Mouse (Mus musculus): ENCODE results near the gene Ak3.

Ak3 gene

DNA sequence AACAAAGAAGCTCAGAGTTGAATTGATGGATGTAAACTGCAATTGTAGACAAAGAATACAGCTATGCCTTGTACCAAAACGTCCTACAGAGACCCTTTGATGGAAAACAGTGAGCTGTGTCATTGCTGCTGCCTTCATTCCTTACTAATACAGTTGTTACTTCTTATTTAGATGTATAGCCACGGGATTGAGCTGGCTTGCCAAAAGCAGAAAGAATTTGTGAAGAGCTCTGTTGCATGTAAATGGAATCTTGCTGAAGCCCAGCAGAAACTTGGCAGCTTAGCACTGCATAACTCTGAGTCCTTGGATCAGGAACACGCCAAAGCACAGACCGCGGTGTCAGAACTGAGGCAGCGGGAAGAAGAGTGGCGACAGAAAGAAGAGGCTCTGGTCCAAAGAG lies 52.9 kb downstream of the Ak3 start:
- DNase-seq (ENCODE audit: low spot score) = no peak

DNA sequence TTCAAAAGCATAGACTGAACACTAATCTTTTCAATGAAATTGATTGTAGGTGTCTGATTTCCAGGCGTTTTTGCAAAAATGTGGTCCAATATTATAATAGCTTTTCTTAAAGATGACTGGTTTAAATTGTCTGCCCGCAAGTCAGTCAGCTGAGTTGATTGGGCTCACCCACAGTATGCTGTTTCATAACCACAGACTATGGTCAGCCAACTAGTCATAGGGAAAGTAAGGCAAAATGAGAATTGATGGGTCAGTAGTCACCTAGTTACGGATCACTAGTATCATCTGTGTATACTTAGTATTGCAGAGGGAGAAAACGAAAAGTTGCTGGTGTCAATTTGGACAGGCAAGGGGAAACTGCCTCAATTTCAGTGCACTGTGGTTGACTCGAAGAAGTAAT lies 56.4 kb downstream of the Ak3 start:
- DNase-seq (ENCODE audit: low spot score) = no peak

DNA sequence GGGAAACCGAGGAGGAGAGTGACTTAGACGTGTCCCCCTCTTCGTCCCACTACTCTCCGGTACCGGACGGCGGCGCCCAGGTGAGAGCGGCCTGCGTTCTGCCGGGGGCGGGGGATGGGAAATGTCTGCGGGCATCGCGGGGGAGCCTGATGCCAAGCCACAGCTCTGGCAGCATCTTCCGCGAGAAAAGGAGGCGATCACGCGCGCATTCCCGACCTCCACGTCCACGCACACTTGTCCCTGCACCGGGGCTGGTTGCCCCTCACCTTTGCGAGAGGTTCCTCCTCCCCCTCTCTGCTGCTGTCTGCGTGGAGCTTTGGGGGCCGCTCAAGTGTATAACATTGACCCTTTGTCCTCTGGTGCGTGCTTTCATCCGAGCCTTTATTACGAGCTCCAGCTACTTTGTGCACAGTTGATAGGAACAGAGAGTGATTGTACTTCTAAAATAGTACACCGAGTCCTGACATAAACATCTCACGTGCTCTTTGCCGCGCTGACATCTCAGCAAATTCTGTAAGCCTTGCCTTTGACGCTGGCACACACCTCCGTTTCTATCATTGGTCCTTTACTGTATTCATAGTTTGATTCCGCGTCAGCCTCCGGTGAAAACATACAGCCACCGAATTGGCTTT lies 57.1 kb downstream of the Ak3 start:
- DNase-seq (ENCODE audit: low spot score) = no peak

DNA sequence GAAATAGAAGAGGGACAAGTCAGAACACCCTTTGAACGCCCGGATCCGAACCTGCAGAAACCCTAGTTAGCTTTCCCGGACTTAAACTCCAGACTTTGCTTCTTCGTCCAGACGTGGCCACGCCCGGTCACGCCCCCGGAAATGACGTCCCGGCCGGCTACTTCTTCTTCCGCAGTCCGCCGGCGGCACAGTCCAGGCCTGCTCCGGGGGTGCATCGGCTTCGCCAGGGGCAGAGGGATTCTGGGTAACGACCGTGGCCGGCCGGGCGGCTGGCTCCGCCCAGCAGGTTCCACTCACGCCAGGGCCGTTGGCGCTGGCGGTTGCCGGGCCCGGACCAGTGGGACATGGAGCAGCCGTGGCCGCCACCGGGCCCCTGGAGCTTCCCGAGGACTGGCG lies 57.6 kb downstream of the Ak3 start, which contains the start of gene Cdc37l1:
Cdc37l1 (plus strand) TSS at position 159 of the 396 bp plus-strand sequence.
- peak; percentile 98 for DNase-seq (ENCODE audit: low spot score)

DNA sequence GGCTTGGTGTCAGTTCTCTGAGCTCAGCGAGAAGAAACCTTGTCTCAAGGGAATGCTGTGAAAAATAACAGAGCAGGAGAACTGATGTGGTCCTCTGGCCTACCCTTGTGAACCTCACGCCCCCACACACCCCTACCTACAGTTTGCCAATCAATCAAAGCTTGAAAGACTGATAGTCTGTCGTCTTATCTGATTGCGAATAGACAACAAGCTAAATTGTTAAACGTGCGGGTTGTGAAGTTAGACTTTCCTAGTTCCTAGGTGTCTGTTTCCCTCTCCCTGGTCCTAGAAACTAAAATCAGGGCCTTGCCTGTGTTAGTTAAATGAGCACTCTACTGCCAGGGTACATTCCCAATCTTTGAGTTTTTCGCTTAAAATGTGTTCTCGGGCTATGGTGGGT lies 58.2 kb downstream of the Ak3 start:
- DNase-seq (ENCODE audit: low spot score) = no peak

DNA sequence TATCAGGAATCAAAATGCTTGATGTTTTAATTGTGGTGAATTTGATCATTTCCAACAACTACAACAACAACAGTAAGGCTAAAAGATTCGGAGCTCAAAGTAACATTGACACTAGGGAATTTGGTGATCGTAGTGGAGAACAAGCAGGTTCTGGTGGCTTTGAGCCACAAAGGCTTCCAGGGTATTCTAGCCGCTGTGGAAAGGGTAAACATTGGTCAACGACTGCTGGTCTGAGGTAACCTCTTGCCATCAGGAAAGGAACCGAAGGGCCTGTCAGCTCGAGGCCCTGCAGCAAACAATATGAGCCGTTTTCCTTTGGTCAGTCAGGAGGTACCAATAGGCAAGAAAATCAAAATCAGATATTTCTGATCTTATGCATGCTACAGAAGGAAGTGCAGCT lies 65.1 kb downstream of the Ak3 start:
- DNase-seq (ENCODE audit: low spot score) = no peak

DNA sequence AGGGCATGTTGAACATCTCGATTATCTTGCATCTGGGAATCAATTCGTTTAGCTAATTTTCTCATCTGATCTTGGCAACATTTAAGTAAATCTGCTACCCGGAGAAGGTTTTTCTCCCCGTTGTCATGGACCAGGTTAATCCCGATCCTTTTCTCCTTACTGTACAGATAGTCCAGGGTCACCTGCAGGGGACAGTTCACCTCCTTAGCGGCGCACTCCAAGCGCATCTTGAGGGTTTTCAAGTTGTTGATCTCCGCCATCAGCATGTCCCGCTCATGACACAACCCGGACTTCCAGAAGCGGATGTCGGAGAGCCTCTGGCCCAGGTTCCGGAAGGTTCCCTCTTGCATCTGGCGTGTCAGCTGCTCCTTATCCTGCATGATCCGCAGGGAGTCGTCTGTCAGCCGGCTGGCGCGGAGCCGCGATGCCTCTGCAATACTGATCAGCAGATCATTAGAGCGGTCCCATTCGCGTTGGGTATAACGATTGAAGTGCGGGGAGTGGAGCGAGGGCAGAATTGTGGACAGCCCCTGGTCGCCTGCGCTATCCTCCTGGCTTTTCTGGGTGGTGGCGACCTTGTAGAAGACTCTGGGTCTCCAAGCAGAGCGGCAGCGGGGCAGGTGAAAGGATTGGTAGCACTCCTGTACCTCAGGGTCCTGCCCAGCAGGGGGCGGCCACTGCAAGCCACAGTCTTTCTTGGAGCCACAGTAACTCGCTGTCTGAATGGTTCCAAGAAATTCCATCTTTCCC lies 72.7 kb downstream of the Ak3 start:
- DNase-seq (ENCODE audit: low spot score) = peak; percentile 73

All from ovary, postnatal 14 days (tissue).